In the genomic region with DNA sequence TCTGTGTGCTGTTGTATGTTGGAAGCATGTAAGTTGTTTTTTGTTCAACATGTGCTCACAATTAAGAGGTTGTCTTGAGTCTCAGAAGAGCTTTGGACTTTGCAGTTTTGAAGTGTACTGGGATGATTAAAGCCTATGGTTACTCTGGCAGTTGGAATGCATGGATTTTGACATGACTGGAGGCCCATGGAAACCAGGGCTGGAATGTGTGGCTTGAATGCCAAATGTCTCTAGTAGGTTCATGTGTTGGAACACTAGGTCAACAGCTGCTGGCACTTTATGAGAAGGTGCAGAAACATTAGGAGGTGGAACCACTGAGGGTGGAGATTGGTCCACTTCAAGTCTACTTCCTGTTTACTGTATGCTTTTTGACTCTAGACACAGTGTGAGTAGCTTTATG, we compare ENCODE assay signal across 22 mouse cellular contexts.
DNase-seq lines count a peak whose midpoint lies in the region; TF ChIP-seq lines count a peak whose summit lies in the region.
"Had no signal": no experiment of that assay in that cellular context is flagged by ENCODE, and none has a peak within 500 bp of the region (broad histone marks: within the 10 kb centered on the region; RNA-seq: fewer than 3 reads in every experiment).

No protein-coding gene starts in this region.

- no peak for TF ChIP-seq CTCF in kidney, adult 2 months (conservative IDR thresholded peaks at IDR 0.05; ENCODE audit: insufficient read depth, insufficient read length, low read depth, low read length)
- TF ChIP-seq CTCF in layer of hippocampus, adult 2 months (conservative IDR thresholded peaks at IDR 0.05), result no peak

- no peak overlapping the region for H3K27ac ChIP-seq in kidney, adult 2 months (ENCODE audit: insufficient read depth, low read depth, low read length)
- H3K27ac ChIP-seq in layer of hippocampus, adult 2 months, result no peak overlapping the region
- H3K27ac ChIP-seq: embryonic facial prominence, embryonic 12.5 days; embryonic facial prominence, embryonic 15.5 days; forebrain, embryonic 12.5 days; forebrain, embryonic 15.5 days; hindbrain, embryonic 10.5 days; hindbrain, embryonic 13.5 days; intestine, embryonic 15.5 days had no signal

- no peaks in the 10 kb centered on the region for H3K36me3 ChIP-seq in kidney, adult 2 months (ENCODE audit: control insufficient read depth, insufficient read depth, low read length)
- H3K36me3 ChIP-seq: embryonic facial prominence, embryonic 12.5 days; embryonic facial prominence, embryonic 15.5 days; forebrain, embryonic 12.5 days; forebrain, embryonic 15.5 days; hindbrain, embryonic 10.5 days; hindbrain, embryonic 13.5 days; intestine, embryonic 15.5 days had no signal

- no peak for TF ChIP-seq POLR2A in kidney, adult 2 months (IDR thresholded peaks at IDR 0.05; ENCODE audit: low read depth, low read length)

- DNase-seq in kidney, adult 2 months, result peak; percentile 14
- no peak for DNase-seq in kidney, postnatal 10 days
- DNase-seq in 3T3-L1 (ENCODE audit: low read depth, low spot score) (peak; percentile 73), NIH3T3 (ENCODE audit: low read depth) (peak; percentile 68)
- DNase-seq in spleen, adult 12 weeks (ENCODE audit: low spot score), result no peak
- DNase-seq in layer of hippocampus, adult 2 months (ENCODE audit: low spot score in 2 of 2), result no peak
- DNase-seq: adrenal gland, postnatal 10 days; adrenal gland, postnatal 36 days; cerebellum, adult 18-20 months; cerebellum, adult 9-10 months; cerebellum, postnatal 14 days; gastrocnemius, postnatal 25 days; heart, postnatal 36 days had no signal

- H3K4me3 ChIP-seq in kidney, adult 2 months (ENCODE audit: insufficient read depth, low read depth, low read length), result no peak overlapping the region
- H3K4me3 ChIP-seq in layer of hippocampus, adult 2 months, result no peak overlapping the region
- H3K4me3 ChIP-seq: embryonic facial prominence, embryonic 12.5 days; embryonic facial prominence, embryonic 15.5 days; erythroblast, embryonic 14.5 days; forebrain, embryonic 12.5 days; forebrain, embryonic 15.5 days; hindbrain, embryonic 10.5 days; hindbrain, embryonic 13.5 days; intestine, embryonic 15.5 days had no signal

- no peaks in the 10 kb centered on the region for H3K4me1 ChIP-seq in kidney, adult 2 months (ENCODE audit: control insufficient read depth, insufficient read depth, low read length)
- H3K4me1 ChIP-seq: embryonic facial prominence, embryonic 12.5 days; embryonic facial prominence, embryonic 15.5 days; forebrain, embryonic 12.5 days; forebrain, embryonic 15.5 days; hindbrain, embryonic 10.5 days; hindbrain, embryonic 13.5 days; intestine, embryonic 15.5 days had no signal

- no peaks in the 10 kb centered on the region for H3K27me3 ChIP-seq in kidney, adult 2 months (replicated peaks; ENCODE audit: control insufficient read depth, insufficient read depth, low read length)
- H3K27me3 ChIP-seq: embryonic facial prominence, embryonic 12.5 days; embryonic facial prominence, embryonic 15.5 days; forebrain, embryonic 12.5 days; forebrain, embryonic 15.5 days; hindbrain, embryonic 13.5 days; intestine, embryonic 15.5 days; Patski had no signal

Comparison
In these comparisons a context has a peak if more than half of its experiments do, and no peak if none do; other contexts are left out.
1. DNase-seq: peak in kidney, adult 2 months (single experiment), 3T3-L1 (single experiment) and NIH3T3 (single experiment); none in kidney, postnatal 10 days (single experiment), spleen, adult 12 weeks (single experiment) and layer of hippocampus, adult 2 months (0 of 2).